Mouse (Mus musculus) lung, postnatal 36 days (tissue): ENCODE measurements around the gene Reps2.

ENCODE experiments used
- DNase-seq: peaks from one replicate; pipeline ENCODE4 v3.0.0; 2022; ENCODE audit warnings: mixed read lengths

Reps2 gene

DNA sequence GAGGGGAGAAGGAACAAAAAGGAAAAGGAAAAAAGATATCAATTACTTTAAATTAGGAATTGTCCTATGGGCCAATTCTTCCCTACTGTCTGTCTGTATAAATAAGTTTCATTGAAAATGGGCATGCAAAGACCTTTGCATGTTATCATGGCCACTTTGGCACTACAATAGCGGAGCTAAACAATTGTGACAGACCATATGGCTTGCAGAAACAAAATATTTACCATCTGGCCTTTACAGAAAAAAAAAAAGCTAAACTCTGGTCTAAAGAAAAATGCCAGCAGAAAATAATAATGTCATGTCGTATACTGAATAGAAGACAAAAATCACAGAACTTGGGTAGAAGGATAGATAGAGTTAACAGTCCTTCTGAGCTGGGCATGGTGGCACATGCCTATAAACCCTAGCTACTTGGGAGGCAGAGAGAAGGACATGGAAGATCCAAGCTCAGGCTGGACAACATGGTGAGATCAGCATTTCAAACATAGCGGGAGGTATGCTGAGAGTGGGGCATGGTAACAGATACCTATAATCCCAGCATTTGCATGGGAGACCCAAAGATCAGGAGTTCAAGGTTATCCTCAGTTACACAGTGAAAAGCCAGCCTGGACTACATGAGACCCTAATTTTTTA, 54.2 kb downstream of the Reps2 start:
- no peak for DNase-seq

DNA sequence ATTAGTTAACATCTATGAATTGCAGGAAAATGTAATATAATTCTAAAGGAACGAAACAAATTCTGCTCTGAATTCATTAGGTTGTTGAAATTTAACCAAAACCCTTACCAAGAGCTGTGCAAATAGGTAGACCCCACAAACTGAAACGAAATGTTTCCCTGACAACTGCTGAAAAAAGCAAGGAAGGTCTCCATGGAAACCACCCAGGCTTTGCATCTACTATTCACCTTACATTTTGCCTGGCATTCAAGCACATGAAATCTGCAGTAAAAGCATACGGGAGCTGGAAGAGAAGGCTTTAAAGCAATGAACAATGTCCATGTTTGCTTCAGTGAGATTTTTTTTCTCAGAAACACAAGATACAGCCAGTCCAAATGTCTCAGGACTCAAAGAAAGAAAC, 59.1 kb downstream of the Reps2 start:
- no peak for DNase-seq

DNA sequence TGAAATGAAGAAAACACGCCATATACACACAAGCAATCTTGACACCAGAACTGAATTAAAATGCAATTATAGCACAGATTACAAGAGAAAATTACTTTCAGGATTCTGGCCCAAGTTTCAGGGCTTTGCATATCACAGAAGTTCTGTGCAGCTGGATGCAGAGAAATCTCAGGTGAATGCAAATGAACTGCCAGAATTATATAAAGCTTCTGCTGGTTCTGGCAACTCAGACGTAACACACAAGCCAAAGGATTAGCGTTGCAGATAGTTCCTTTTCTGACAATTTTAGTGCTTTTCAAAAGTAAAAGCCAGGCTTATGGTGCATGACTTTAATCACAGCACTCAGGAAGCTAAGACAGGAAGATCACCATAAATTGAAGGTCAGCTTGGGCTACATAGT, 62.9 kb downstream of the Reps2 start:
- DNase-seq: no peak

DNA sequence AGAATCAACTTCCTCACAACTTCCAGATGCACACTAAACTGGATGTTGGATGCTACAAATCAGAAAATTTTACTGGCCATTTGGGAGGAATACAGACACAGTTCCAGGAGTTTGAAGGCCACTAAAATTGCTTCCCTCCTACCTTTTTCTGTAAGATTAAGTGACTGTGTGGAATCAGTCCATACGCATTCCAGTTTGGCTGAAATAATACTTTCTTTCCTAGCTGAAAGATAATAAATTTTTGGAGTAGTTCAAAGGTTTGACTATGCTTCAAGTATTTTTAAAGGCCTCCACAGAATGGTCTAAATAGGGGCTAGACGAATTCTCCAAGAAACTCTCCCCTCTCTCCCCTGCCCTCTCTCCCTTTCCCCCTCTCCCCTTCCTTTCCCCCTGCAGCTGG, 75.0 kb downstream of the Reps2 start:
- no peak for DNase-seq

DNA sequence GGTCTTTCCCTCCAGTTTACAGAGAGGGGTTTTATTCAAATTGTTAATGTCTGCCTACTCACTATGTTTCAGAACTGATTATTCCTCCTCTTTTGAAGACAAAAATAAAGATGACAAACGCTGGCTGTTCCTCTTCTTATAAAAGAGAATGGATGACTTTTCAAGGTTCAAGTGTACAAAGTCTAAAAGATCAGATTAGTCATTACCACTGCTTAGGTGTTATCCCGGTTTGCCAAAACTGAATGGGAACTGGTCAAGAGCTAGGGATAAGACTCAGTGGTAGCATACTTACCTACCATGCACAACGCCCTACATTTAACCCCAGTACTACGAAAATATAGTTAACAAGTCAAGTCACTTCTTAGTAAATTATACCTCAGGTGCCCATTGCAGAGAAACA, 77.9 kb downstream of the Reps2 start:
- DNase-seq: no peak

DNA sequence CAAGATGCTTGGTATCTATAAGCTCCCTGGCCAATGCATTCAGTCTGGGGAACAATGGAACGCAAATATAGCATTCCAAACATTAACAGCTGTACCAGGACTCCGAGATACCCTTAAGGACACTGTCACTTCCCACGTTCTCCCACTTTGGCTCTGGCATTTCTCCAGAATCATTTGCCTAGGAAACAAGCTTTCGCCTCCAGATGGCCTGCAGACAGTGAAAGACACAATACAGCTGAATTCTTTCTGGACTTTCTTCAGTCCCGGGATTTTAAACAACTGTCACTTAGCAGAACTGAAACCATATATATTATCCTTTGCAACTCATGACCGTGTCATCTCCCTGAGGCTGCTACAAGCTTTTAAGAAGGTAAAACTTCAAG, 87.0 kb downstream of the Reps2 start:
- DNase-seq: peak; percentile 10

DNA sequence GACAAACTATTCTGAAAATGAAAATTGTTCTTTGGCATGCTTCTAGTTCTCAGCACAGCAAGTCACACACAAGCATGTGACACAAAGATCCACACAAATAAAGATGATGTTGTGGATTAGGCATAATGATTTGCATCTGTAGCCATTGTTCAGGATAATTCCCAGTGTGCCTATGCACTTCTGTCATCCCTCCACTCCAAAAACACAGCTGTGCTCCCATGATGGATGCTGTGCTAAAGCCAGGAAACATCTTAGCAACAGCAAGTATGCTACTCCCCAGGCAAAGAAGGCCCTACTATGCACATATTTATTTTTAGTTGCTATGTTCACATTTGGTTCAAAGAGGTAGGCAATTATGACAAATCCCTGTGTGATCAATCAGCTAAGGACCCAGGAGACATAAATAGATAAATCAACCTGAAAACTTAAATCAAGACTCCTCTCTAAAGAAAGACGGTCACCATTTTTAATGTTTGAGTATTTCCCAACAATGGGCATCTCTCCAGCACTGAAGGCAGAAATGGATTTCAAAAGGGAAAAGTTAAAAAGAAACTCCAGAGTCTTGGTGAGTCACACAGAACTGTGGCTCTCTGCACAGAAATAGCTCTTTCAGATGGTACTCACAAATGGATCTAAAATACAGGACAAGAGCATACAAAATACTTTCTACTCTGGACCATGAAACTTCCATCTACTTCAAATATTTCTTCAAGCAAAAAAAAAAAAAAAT, 87.6 kb downstream of the Reps2 start:
- DNase-seq: peak; percentile 30

DNA sequence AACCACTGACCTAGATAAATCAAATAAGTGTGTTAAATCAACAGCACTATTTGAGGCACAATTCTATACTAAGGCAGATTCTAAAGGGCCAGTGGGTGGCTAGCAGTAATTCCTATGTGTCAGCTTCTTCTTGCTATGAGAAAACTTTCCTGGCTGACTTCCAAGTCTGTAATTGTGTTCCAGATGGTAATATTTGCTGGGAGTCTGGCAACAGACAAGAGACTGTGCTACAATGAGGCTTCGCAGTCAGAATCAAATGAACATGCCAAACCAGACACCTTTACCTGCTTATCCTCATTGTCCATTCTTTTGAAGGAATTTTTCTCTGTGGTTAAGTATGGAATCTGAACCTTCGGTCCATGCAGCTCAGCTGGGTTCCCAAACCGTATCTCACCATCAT, 88.9 kb downstream of the Reps2 start:
- DNase-seq: peak; percentile 26

DNA sequence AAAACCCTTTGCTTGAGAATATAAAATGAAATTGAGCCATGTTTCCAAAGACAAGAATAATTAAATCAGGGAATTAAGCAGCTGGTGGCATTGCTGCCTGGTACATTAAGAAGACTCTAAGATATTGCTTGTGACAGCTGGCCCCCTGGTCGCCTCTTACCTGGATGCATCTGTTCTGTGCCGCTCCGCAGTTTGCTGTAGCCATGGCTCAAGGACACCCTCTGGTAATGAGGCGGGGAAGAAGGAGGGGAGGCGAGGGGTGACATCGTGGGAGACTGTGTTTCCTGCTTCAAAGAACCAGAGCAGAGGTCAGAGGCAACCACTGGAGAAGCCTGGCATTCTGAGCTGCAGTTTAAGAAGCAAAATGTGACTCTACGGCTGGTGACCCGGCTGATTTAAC, 91.1 kb downstream of the Reps2 start:
- DNase-seq: no peak

DNA sequence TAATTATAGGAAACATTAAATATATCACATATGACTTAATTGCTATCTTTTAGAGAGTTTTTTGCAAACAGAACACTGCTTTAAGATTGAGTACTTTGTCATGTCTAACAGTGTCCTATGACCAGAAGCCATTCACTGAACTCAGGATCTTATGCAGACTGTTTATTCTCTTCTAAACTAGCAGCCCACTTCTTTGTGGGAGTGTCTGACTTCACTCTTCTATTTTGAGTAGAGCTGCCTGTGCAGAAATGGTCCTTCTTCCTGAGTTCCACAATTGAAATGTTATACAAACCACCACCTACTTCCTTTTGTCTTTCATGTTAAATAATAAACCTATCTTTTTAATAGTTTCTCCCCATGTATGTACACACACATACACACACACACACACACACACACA, 98.4 kb downstream of the Reps2 start:
- no peak for DNase-seq

DNA sequence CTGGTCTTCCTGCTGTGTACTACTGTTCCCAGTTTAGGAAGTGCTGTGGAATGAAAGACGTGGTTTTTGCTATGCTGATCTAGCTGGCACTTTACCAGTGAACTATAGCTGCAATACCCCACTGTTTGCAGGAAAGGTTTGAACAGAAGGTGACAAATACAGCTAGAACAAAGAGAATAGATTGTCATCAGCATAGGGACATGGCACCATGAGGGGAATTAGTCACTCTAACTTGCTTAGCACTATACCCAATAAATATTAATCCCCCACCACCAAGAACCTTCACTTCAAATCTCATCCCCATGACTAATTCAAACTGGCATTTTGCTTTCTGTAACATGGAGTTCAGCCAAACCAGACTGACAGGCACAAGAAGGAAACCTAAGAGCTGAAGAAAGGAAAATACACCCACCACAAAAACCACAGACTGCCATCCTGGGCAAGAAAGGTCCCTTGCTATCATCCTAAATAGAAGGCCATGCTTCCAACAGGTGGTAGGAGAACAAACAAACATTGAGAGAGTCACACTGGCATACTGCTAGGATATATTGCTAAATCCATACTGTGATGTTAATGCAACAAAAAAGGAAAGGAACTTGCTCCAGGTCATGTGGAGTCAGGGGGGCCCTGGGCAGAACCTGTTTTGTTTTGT, 100.7 kb downstream of the Reps2 start:
- no peak for DNase-seq

DNA sequence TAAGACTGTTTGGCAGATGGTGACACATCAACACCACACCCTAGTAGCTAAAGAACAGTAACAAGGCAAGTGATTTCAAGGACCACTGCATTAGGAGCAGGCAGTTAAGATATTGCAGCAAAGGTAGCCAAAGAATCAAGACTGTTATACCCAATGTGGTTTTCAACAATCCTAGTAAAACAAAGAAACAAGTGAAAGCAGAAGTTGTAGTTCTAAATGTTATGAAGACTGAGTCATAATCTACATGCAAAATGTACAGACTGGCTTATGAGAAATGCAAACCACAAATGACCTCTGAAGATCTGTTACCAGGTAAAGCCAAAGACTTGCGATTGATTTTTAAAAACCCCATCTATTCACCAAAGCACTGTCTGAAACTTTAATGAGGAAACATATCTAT, 101.5 kb downstream of the Reps2 start:
- no peak for DNase-seq

DNA sequence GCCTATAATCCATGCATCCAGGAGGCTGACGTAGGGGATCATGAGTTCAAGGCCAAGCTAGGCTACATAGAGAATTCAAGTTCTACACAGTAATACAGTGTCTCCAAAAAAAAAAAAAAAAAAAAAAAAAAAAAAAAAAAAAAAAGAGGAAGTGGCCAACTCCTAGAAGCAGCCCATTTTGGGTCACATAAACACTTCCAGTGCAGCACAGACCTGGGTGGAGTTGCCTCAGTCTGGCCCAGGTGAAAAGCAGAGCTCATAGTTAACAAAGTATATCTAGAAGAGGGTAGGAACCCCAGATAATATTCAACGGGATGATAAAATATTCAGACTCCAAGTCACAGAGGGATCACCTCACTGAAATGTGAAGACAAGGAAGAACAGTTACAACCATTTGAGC, 112.4 kb downstream of the Reps2 start:
- DNase-seq: no peak

DNA sequence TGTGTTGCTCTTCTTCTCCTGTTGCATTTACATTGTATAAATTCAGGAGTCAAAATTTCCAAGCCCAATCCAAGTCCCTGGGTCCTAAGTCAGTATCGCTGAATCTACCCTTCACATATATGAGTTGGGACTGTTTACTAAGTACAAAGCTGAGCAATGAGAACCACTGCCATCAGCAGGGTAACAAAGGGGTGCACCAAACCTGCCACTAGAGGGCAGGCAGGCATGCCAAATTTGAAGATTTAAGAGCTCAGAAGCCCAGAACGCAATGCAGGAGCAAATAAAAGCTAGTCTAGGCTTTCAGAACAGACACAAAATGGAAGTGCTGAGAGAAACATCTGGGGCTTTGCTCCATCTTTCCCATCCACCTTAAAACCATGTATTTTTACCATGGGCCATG, 116.2 kb downstream of the Reps2 start:
- DNase-seq: peak; percentile 73

DNA sequence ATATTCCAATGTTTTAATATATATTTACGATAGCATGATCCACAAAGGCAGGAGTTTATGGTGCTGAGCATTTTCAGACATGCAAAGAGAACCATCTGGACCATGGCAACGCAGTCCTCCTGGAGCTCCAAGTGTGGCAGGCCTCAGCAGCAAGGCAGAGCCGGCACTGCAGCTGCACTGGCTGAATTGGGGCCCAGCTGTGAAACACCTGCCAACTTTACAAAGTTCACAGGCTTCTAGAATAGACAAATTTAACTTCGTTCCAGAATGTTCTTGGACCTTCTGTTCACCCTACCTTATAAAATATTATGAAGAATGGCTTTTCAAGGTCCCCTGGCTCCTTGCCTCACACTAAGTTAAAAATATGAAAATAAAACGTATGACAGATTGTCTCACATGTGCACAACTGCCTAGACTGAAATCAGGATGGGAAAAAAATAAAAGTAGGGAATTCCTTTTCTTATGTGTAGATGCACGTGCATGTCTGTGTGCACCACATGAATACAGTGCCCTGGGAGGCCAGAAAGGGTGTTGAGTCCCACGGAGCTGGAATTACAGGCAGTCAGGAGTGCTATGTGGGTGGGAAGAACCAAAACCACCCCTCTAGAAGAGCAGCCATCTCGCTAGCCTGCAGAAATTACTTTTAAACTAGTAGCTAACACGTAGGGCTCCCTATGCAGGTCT, 121.5 kb downstream of the Reps2 start:
- DNase-seq: peak; percentile 7

DNA sequence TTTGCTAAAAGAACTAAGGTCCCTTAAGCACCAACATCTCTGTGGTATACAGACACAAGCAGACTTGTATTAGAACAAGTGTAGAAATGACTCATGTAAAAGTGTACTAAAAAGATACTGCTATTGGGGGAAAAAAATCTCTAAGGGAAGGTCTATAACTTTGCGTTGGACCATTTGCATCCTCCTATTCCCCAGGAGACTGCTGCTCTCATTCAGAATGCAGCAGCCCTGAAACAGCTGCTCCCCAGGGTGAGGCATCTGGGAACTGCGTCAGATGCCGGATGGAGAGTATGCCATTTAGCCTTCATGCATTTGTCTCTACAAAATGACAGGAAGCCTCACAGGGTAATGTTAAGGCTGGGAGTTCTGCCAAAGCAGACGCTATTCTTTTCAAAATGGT, 122.3 kb downstream of the Reps2 start:
- peak; percentile 6 for DNase-seq

DNA sequence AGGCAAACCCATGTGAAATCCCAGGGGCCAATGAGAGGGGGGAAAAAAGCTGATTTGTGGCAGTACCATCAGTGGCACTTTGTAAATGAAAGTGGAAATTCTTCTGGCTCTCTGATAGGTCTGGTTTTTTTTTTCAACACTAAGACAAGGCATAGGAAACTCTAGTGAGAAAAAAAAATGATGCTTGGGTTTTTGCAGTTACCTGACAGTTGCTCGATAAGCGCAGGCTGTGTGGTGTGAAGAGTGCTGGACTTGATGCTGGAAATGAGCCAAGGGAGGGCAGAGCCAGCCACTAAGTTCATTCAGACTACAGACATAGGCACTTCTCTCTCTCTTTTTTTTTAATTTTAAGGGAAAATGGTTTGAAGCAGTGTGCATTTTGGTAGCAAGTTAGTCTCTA, 123.1 kb downstream of the Reps2 start:
- no peak for DNase-seq

DNA sequence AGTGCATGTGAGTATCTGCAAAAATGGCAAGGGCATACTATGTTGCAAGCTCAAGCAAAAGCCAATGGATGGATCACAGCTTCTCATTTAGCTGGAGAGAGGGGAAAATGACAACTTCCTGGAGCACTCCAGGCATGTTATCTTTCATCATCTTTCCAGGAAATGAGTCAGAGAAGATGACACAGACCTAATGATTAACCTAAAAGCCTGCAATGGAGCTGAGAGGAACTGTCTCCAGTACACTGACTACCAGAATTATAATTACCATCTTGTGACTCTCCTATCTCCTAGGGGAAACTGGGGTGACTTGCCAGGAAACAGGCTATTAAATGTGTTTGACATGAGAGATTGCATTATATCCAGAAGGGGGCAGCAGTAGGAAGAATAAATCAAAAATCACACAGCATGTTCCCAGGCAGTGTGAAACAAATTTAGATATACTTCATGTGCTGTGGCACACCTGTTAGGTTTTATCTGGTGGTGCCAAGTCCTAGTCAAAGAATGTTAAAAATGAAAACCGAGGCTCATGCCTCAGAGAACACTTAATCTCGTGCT, 132.9 kb downstream of the Reps2 start:
- DNase-seq: peak; percentile 46

DNA sequence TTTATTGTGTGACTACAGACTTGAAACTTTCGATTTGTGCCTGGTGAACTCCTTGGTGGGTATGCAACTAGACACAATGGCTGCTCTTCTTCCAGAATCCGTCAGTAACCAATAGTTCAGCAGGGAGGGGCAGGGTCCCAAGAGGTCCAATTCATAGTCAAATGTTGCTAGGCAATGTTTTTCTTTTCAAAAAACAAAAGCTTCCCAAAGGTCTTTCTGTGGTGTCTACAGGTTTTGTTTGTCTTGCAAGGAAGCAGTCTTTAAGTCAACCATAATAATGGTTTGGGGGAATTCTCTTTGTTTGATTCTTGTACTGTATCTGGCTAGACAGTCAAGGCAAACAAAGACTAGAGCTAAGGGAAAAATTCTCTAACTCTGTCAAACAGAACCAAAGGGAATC, 138.3 kb downstream of the Reps2 start:
- no peak for DNase-seq

DNA sequence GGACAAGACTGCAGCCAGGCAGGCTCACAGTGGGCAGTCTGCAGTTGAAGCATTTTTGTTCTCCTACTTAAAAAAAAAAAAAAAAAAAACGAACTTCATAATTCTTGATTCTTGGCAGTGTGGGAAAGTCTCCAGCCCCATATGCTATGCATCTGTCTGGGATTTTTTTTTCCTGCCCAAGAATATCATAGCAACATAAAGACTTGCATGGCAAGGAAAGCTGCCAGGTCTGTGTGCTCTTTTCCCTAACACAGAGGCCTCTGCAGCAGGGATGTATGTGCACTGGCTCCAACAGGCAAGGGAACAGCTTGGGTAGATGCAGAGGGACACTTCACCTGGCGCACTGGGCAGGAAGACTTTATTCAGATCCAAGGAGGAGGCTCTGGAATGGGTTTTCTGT, 140.0 kb downstream of the Reps2 start:
- no peak for DNase-seq

DNA sequence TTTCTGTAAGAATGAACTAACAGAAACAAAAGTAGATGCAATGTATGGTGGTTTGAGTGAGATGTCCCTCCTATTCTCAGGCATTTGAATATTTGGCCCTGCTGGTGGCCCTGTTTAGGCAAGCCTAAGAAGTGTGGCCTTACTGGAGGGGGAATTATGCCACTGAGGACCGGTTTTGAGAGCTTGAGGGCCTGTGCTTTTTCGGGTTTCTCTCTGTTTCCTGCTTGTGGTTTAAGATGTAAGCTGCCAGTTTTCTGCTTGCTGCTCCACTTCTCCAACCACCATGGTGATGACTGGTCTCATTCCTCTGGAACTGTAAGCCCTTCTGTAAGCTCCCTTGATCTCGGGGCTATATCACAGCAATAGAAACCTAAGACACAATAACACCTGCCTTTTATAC, 142.5 kb downstream of the Reps2 start:
- no peak for DNase-seq

DNA sequence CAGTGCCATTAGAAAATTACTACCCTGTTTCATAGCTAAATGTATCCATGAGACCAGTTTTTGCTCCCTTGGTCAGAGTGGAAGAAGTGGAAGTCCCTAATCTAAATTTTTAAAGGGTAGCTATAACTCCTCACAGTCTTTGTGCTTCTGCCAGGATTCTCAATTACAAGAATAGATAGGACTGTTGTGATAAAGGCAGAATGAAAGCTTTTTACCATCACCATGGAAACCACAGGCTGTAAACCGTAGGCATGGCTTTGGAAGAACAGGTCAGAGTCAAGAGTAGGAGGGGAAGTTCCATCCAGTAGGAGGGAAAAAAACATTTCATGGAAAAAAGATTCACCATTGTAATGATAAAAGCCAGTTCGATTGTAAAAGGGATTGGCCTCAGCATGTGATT, 147.0 kb downstream of the Reps2 start:
- no peak for DNase-seq

DNA sequence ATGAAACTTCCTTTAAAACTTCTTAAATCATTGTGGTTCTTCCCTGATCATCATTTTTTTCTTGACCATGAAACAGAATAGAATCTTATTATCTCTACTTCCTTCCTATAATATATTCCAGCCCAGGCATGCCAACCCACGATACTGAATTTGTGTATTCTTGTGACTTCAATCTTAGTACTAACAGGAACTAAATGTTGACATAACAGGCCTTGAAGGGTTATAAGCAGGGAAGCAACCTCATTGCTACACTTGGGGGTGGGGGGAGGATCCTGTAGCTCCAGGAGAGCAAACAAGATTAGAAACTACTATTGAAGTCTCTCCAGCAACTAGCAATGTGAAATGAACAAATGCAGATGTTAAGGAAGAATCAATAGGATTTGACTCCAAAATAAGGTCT, 154.8 kb downstream of the Reps2 start:
- DNase-seq: peak; percentile 54

DNA sequence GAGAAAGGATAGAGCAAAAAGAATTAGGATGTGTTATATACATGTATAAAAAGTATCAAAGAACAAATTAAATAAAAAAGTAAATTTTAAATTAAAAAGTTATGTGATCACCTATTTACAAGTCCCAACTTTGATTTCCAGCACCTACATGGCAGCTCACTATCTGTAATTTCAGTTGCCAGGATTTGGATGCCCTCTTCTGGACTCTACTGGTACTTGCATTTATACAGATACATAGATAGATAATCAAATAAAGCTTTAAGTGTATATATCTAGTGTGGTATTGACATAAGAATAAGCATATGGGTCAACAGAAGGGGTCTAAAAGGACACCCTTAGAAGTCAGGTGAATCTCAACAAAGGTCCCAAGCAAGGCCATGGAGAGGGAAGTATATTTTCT, 155.7 kb downstream of the Reps2 start:
- no peak for DNase-seq
